Mouse (Mus musculus) layer of hippocampus, adult 2 months (tissue): Measurements from ENCODE around the gene Gm11060. TPM values are rescaled to one million over a fixed set of nuclear protein-coding genes. Genes with fewer than 3 reads are reported as not detected.

Experiments
- DNase-seq, 2 experiments: peaks; one replicate each; pipeline ENCODE4 v3.0.0; 2022; ENCODE audit warnings: low spot score in 2 of 2
- H3K27ac ChIP-seq: fragments of 200-600 bp; 2 replicates; pipeline ENCODE4 v1.8.1; 2022
- H3K4me3 ChIP-seq: fragments of 200-600 bp; 2 replicates; pipeline ENCODE4 v1.8.1; 2022; ENCODE audit warnings: mild to moderate bottlenecking
- CTCF ChIP-seq: fragments of 200-600 bp; conservative IDR thresholded peaks from 2 replicates; pipeline ENCODE4 v1.8.1; 2022; ENCODE audit warnings: antibody characterized with exemption, mild to moderate bottlenecking, moderate library complexity
- total RNA-seq, 2 experiments: library from RNA; stranded (reverse); gene quantifications; 2 replicates each; pipeline ENCODE4 v1.2.3; 2021

Gene Gm11060
- total RNA-seq, 2 experiments from 2014 or later: not detected

GRCm38 (mm10) chr2:105089581-105090508 is 2.0 kb upstream of the Gm11060 start:
- TF ChIP-seq CTCF: no peak
- H3K4me3 ChIP-seq: no peak overlapping the region
- no peak overlapping the region for H3K27ac ChIP-seq
- DNase-seq: peak in 1 of 2 experiments; percentile 5

DNA sequence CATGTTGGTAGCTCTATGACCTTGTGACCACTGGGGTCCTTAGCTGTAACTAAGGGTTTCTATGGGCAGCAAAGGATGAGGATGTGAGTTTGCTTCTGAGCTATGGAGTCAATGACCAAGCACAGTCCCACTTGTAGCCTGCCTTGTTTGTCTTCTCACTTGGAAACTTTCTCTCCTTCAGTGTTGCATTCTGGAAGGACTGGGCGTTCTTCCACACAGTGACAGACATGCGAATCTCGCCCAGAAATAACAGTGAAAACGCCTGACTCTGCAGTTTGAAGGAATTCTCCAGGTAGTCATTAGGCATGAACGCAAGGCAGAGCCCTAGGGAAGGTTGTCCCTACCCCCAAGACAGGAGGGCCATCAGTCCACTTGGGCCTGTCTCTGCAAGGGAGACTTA is 827 bp upstream of the Gm11060 start:
- TF ChIP-seq CTCF: no peak
- Histone ChIP-seq H3K4me3 (no peak overlapping the region), H3K27ac (no peak overlapping the region)
- DNase-seq: no peak

GRCm38 (mm10) chr2:105097294-105097953 is 5.6 kb downstream of the Gm11060 start:
- TF ChIP-seq CTCF: no peak
- H3K27ac ChIP-seq: no peak overlapping the region
- DNase-seq: no peak
- H3K4me3 ChIP-seq: no peak overlapping the region

DNA sequence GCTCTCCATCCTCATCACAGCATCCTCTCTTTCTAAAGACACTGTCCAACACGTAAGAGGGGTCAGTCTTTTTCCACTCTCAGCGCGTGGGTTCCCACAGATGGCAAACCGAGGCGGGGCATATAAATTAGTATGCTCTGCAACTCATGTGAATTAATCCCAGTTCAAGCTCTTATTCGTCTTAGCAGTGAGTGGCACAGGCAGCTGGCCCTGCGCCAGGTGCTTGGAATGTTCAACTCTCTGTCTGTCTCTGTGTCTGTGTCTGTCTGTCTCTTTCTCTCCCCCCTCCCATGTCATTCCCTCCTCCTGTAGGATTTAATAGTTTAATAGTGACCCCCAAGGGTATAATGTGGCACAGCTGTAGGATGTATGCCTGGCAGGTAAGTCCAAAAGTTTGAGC is 7.6 kb downstream of the Gm11060 start:
- Histone ChIP-seq H3K27ac (no peak overlapping the region), H3K4me3 (no peak overlapping the region)
- no peak for TF ChIP-seq CTCF
- DNase-seq: no peak

DNA sequence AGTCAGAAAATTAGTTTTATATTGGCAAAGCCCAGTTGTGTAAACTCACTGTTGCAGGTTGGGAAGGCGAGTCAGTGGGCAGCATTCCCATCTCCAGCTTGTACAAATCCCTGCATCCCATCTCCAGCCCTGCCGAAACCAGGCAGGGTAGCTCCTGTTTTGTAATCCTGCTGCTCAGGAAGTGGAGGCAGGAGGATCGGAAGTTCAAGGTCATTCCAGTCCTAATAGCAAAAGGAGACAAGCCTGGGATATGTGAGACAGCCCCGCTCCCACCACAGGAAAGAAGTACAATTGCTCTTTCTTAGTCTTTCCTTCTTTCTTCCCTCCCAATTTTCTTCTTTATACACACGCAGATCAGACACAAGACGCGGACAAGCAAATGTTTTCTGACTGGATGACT is 8.7 kb downstream of the Gm11060 start:
- Histone ChIP-seq H3K27ac (no peak overlapping the region), H3K4me3 (no peak overlapping the region)
- no peak for DNase-seq
- TF ChIP-seq CTCF: no peak

- peak; percentile 64 to 84 for DNase-seq
- peak; percentile 70 for TF ChIP-seq CTCF
- H3K4me3 ChIP-seq: no peak overlapping the region
- no peak overlapping the region for H3K27ac ChIP-seq
Observed at GRCm38 (mm10) chr2:105108703-105109158, 16.9 kb downstream of the Gm11060 start.

- DNase-seq: no peak
- TF ChIP-seq CTCF: no peak
- no peak overlapping the region for H3K27ac ChIP-seq
- no peak overlapping the region for H3K4me3 ChIP-seq
Observed at GRCm38 (mm10) chr2:105114074-105114473, 22.3 kb downstream of the Gm11060 start.

DNA sequence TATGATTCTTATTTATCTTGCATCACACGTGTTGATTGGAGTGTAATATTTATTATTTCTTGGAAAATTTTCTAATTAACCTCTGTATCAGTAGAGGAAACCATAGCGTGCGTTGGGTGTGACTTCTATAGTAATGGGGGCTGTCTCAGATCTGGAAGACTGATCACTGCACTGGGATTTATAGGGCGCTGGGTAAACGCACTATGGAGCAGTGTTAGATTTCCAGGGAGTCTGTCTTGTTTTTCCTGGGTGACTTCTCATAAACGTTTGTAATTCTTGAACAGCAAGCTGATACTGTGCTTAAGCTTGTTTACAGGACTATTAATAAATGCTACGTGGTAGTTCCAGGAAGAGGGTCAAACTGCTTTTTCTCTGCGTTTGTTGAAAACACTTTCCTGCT is 25.9 kb downstream of the Gm11060 start:
- Histone ChIP-seq H3K4me3 (no peak overlapping the region), H3K27ac (no peak overlapping the region)
- DNase-seq: no peak
- TF ChIP-seq CTCF: no peak

DNA sequence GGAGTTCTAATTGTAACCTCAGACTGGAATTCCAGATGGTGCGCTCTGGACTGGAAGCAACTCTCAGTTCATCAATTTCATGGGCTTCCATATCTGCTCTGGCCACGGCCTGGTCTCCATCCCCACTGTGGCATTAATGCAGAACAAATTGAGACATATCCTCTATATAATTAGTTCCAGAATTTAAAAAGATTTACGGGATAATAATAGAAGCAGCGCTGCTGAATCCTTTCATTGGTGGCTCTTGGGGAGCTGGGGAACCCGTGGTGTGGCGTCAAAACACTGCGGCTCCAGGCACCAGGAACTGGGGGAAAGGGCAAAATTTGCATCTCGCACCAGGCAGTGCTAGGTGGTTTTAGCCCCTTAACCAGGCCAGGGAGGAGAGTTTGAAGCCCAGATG is 30.4 kb downstream of the Gm11060 start:
- H3K27ac ChIP-seq: no peak overlapping the region
- H3K4me3 ChIP-seq: no peak overlapping the region
- no peak for TF ChIP-seq CTCF
- no peak for DNase-seq

GRCm38 (mm10) chr2:105122886-105123285 is 31.1 kb downstream of the Gm11060 start:
- Histone ChIP-seq H3K4me3 (no peak overlapping the region), H3K27ac (no peak overlapping the region)
- DNase-seq: no peak
- no peak for TF ChIP-seq CTCF

- no peak for TF ChIP-seq CTCF
- DNase-seq: no peak
- Histone ChIP-seq H3K4me3 (no peak overlapping the region), H3K27ac (no peak overlapping the region)
Observed at GRCm38 (mm10) chr2:105123431-105123830, 31.6 kb downstream of the Gm11060 start.

GRCm38 (mm10) chr2:105123881-105124280 is 32.1 kb downstream of the Gm11060 start:
- DNase-seq: no peak
- Histone ChIP-seq H3K4me3 (no peak overlapping the region), H3K27ac (no peak overlapping the region)
- TF ChIP-seq CTCF: no peak

DNA sequence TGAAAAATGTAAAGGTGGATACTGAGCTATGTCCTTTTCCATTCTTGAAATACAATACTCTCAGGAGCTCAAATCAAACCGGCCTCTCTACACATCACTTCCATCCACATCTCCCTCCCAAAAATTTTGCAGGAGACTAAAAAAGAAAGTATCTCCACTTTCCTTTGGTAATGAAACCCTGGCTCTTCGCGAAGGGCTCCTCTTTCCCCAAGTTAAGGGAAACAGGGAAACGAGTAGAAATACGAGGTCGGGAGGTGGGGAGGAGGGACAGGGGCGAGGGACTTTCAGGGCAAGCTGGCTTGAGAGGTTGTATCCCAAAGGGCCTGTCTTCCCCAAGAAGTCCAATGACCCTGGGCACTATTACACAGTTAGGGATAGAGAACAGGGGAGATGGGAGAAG is 32.6 kb downstream of the Gm11060 start:
- TF ChIP-seq CTCF: no peak
- no peak for DNase-seq
- H3K27ac ChIP-seq: no peak overlapping the region
- H3K4me3 ChIP-seq: no peak overlapping the region
